Mouse (Mus musculus) forebrain, embryonic 16.5 days (tissue): ENCODE data around the gene Bcl11b. TPM values are rescaled to one million over a fixed set of nuclear protein-coding genes. Genes with fewer than 3 reads are reported as not detected.

Experiments
- ATAC-seq: fragments of 200-750 bp; cut with Nextera tagmentation; 2 replicates; pipeline ENCODE4 v1.8.0; 2017; ENCODE audit warnings: mild to moderate bottlenecking, moderate library complexity
- H3K27ac ChIP-seq: fragments of 300-500 bp; sonication (generic); 2 replicates; pipeline ENCODE4 v1.5.1; 2014; ENCODE audit warnings: low read length, control low read depth
- H3K27me3 ChIP-seq: fragments of 300-500 bp; sonication (generic); replicated peaks from 2 replicates; pipeline ENCODE4 v1.6.1; 2014; ENCODE audit warnings: low read length; ENCODE audit not compliant: control insufficient read depth, insufficient read depth
- H3K36me3 ChIP-seq: fragments of 300-500 bp; sonication (generic); 2 replicates; pipeline ENCODE4 v1.6.1; 2014; ENCODE audit not compliant: control insufficient read depth, insufficient read depth
- H3K4me1 ChIP-seq: fragments of 300-500 bp; sonication (generic); replicated peaks from 2 replicates; pipeline ENCODE4 v1.6.1; 2014; ENCODE audit warnings: low read length; ENCODE audit not compliant: control insufficient read depth, insufficient read depth
- H3K4me2 ChIP-seq: fragments of 300-500 bp; sonication (generic); 2 replicates; pipeline ENCODE4 v1.6.1; 2014; ENCODE audit warnings: mild to moderate bottlenecking, low read length, control low read depth
- H3K4me3 ChIP-seq: fragments of 300-500 bp; sonication (generic); replicated peaks from 2 replicates; pipeline ENCODE4 v1.5.1; 2014; ENCODE audit warnings: mild to moderate bottlenecking, low read length, control low read depth
- H3K9ac ChIP-seq: fragments of 300-500 bp; sonication (generic); replicated peaks from 2 replicates; pipeline ENCODE4 v1.6.1; 2014; ENCODE audit warnings: low read depth, low read length, control low read depth
- H3K9me3 ChIP-seq: fragments of 300-500 bp; sonication (generic); 2 replicates; pipeline ENCODE4 v1.6.1; 2016; ENCODE audit warnings: low read length; ENCODE audit not compliant: control insufficient read depth
- WGBS: fragments of 180-500 bp; shearing (Covaris S2); extraction: QIAGEN DNeasy Blood & Tissue Kit; methylation state at CpG from one replicate; pipeline ENCODE4 v1.1.7; 2014; 5-methylcytosine and 5-hydroxymethylcytosine counted together
- polyA plus RNA-seq: library from polyadenylated mRNA; unstranded; fragments of >200 nt; fragmentation: Nextera tagmentation; extraction: Ambion mirVana; gene quantifications from 2 replicates; pipeline ENCODE4 v1.2.1, GENCODE M21; 2015

The Bcl11b gene
- polyA plus RNA-seq, 1 experiment from 2014 or later, result 81.4 TPM

- 34% methylated on average over 11 of the region's 11 CpGs for WGBS
- H3K27ac ChIP-seq, result peak overlapping the region; percentile 63
- peak overlapping the region; percentile 16 for H3K4me3 ChIP-seq
- no peaks in the 10 kb centered on the region for H3K9me3 ChIP-seq
- peaks cover 86% of the 10 kb centered on the region for H3K4me1 ChIP-seq
- H3K36me3 ChIP-seq, result peaks cover 2% of the 10 kb centered on the region; the same call in 1 of the 2 replicates
- peak overlapping the region; percentile 37 for H3K9ac ChIP-seq
- peak overlapping the region; percentile 72 for H3K4me2 ChIP-seq
- no peak for ATAC-seq
- H3K27me3 ChIP-seq, result no peaks in the 10 kb centered on the region
These were observed 12.2 kb downstream of the Bcl11b start for GRCm38 (mm10) chr12:107991191-107991590.

- ATAC-seq, result no peak
These were observed 20.2 kb downstream of the Bcl11b start for GRCm38 (mm10) chr12:107983211-107983610.

GRCm38 (mm10) chr12:107982306-107982705, 21.1 kb downstream of the Bcl11b start:
- Histone ChIP-seq H3K4me3 (no peak overlapping the region), H3K4me2 (peak overlapping the region; percentile 14; the same call in 1 of the 2 replicates), H3K9ac (no peak overlapping the region), H3K9me3 (no peaks in the 10 kb centered on the region), H3K27me3 (no peaks in the 10 kb centered on the region), H3K4me1 (peaks cover 88% of the 10 kb centered on the region), H3K27ac (no peak overlapping the region; the same call in none of the 2 replicates), H3K36me3 (no peaks in the 10 kb centered on the region)
- no peak for ATAC-seq
- WGBS, result 68% methylated on average over 9 of the region's 9 CpGs

More at GRCm38 (mm10) chr12:107983211-107983610, 20.2 kb downstream of the Bcl11b start:
- peak overlapping the region; percentile 23; the same call in 1 of the 2 replicates for H3K4me2 ChIP-seq
- no peaks in the 10 kb centered on the region for H3K27me3 ChIP-seq
- peaks cover 87% of the 10 kb centered on the region for H3K4me1 ChIP-seq
- H3K36me3 ChIP-seq, result no peaks in the 10 kb centered on the region
- no peak overlapping the region for H3K4me3 ChIP-seq
- H3K9me3 ChIP-seq, result no peaks in the 10 kb centered on the region
- H3K27ac ChIP-seq, result no peak overlapping the region
- no peak overlapping the region for H3K9ac ChIP-seq
- WGBS, result 71% methylated on average over 8 of the region's 8 CpGs

- no peaks in the 10 kb centered on the region for H3K36me3 ChIP-seq
- peak overlapping the region; percentile 37 for H3K4me3 ChIP-seq
- peak overlapping the region; percentile 89 for H3K27ac ChIP-seq
- WGBS, result 25% methylated on average over 6 of the region's 6 CpGs
- no peak for ATAC-seq
- H3K9me3 ChIP-seq, result no peaks in the 10 kb centered on the region
- H3K9ac ChIP-seq, result no peak overlapping the region; the same call in 1 of the 2 replicates
- H3K27me3 ChIP-seq, result no peaks in the 10 kb centered on the region
- H3K4me1 ChIP-seq, result peaks cover 92% of the 10 kb centered on the region
- peak overlapping the region; percentile 77 for H3K4me2 ChIP-seq
These were observed 22.2 kb downstream of the Bcl11b start for GRCm38 (mm10) chr12:107981231-107981630.

GRCm38 (mm10) chr12:107980261-107980961, 23.0 kb downstream of the Bcl11b start:
- H3K4me1 ChIP-seq, result peaks cover 93% of the 10 kb centered on the region
- WGBS, result 1% methylated on average over 51 of the region's 51 CpGs
- H3K36me3 ChIP-seq, result no peaks in the 10 kb centered on the region
- H3K4me2 ChIP-seq, result peak overlapping the region; percentile 77
- H3K27ac ChIP-seq, result peak overlapping the region; percentile 89
- H3K9me3 ChIP-seq, result no peaks in the 10 kb centered on the region
- peak; percentile 49 for ATAC-seq
- H3K9ac ChIP-seq, result peak overlapping the region; percentile 62
- H3K27me3 ChIP-seq, result no peaks in the 10 kb centered on the region
- peak overlapping the region; percentile 37 for H3K4me3 ChIP-seq

GRCm38 (mm10) chr12:107979710-107980260, 23.6 kb downstream of the Bcl11b start:
- whole genome bisulfite sequencing, result 7% methylated on average over 27 of the region's 28 CpGs

GRCm38 (mm10) chr12:107978736-107979255, 24.6 kb downstream of the Bcl11b start:
- H3K9ac ChIP-seq, result peak overlapping the region; percentile 56
- 51% methylated on average over 8 of the region's 8 CpGs for WGBS
- peak overlapping the region; percentile 89 for H3K27ac ChIP-seq
- H3K36me3 ChIP-seq, result no peaks in the 10 kb centered on the region
- no peak for ATAC-seq
- no peaks in the 10 kb centered on the region for H3K9me3 ChIP-seq
- no peak overlapping the region for H3K4me3 ChIP-seq
- peak overlapping the region; percentile 77 for H3K4me2 ChIP-seq
- no peaks in the 10 kb centered on the region for H3K27me3 ChIP-seq
- H3K4me1 ChIP-seq, result peaks cover 95% of the 10 kb centered on the region

More at GRCm38 (mm10) chr12:107979710-107980260, 23.6 kb downstream of the Bcl11b start:
- Histone ChIP-seq H3K9me3 (no peaks in the 10 kb centered on the region), H3K27me3 (no peaks in the 10 kb centered on the region), H3K27ac (peak overlapping the region; percentile 89), H3K4me2 (peak overlapping the region; percentile 77), H3K4me1 (peaks cover 95% of the 10 kb centered on the region), H3K36me3 (no peaks in the 10 kb centered on the region), H3K9ac (peak overlapping the region; percentile 62), H3K4me3 (peak overlapping the region; percentile 37)
- peak; percentile 3; the same call in 1 of the 2 replicates for ATAC-seq

GRCm38 (mm10) chr12:107978063-107978462, 25.3 kb downstream of the Bcl11b start:
- Histone ChIP-seq H3K27me3 (no peaks in the 10 kb centered on the region), H3K4me1 (peaks cover 96% of the 10 kb centered on the region), H3K36me3 (no peaks in the 10 kb centered on the region), H3K4me3 (peak overlapping the region; percentile 30), H3K4me2 (peak overlapping the region; percentile 77), H3K9ac (peak overlapping the region; percentile 56), H3K9me3 (no peaks in the 10 kb centered on the region), H3K27ac (peak overlapping the region; percentile 89)
- WGBS, result 11% methylated on average over 14 of the region's 14 CpGs
- no peak for ATAC-seq

GRCm38 (mm10) chr12:107977534-107977933, 25.9 kb downstream of the Bcl11b start:
- H3K4me2 ChIP-seq, result peak overlapping the region; percentile 77
- peak overlapping the region; percentile 56 for H3K9ac ChIP-seq
- H3K36me3 ChIP-seq, result no peaks in the 10 kb centered on the region
- peak overlapping the region; percentile 89 for H3K27ac ChIP-seq
- H3K4me3 ChIP-seq, result peak overlapping the region; percentile 30
- no peak for ATAC-seq
- peaks cover 98% of the 10 kb centered on the region for H3K4me1 ChIP-seq
- 9% methylated on average over 9 of the region's 9 CpGs for WGBS
- H3K27me3 ChIP-seq, result no peaks in the 10 kb centered on the region
- no peaks in the 10 kb centered on the region for H3K9me3 ChIP-seq
